Mouse (Mus musculus) CH12.LX (cell line): Measurements from ENCODE around the gene Ran. TPM values are rescaled to one million over a fixed set of nuclear protein-coding genes. Genes with fewer than 3 reads are reported as not detected.

Experiments
- DNase-seq: peaks from one replicate; pipeline ENCODE4 v3.0.0-alpha.2; 2013; ENCODE audit errors: extremely low read depth
- H3K27ac ChIP-seq: 2 replicates; pipeline ENCODE4 v1.5.1; 2012; ENCODE audit warnings: low read depth, mild to moderate bottlenecking, control low read depth, moderate library complexity; ENCODE audit not compliant: insufficient read depth
- H3K27me3 ChIP-seq: replicated peaks from 2 replicates; pipeline ENCODE3; 2012; ENCODE audit warnings: inconsistent platforms
- H3K36me3 ChIP-seq, 2 experiments: replicated peaks in 1 of 2; 2 replicates each; pipeline versions ENCODE3 to v1.6.1; 2012; ENCODE audit warnings: inconsistent platforms in 1 of 2, low read length in 1 of 2, mild to moderate bottlenecking in 1 of 2, mixed read lengths in 1 of 2, moderate library complexity in 1 of 2; ENCODE audit not compliant: control insufficient read depth in 1 of 2, insufficient read depth in 1 of 2
- H3K4me1 ChIP-seq, 2 experiments: 2 replicates each; pipeline ENCODE4 v1.6.1; 2012; ENCODE audit warnings: inconsistent platforms in 1 of 2, moderate library complexity in 1 of 2; ENCODE audit not compliant: insufficient read depth in 2 of 2, control insufficient read depth in 1 of 2
- H3K4me2 ChIP-seq: 2 replicates; pipeline ENCODE4 v1.6.1; 2012; ENCODE audit warnings: low read depth, mild to moderate bottlenecking, control low read depth; ENCODE audit not compliant: poor library complexity, insufficient read depth, severe bottlenecking
- H3K4me3 ChIP-seq, 3 experiments: fragments of 150-350 bp in 1 of 3; sonication (generic) in 1 of 3; replicated peaks in 1 of 3; 2 replicates each; pipeline versions ENCODE3 to v1.5.1; 2011 to 2012; ENCODE audit warnings: low read depth in 2 of 3, low read length in 2 of 3, mild to moderate bottlenecking in 2 of 3, moderate library complexity in 2 of 3, control low read depth in 1 of 3, improper control_type of control experiment in 1 of 3, inconsistent platforms in 1 of 3, mixed read lengths in 1 of 3; ENCODE audit not compliant: poor library complexity in 1 of 3
- H3K79me2 ChIP-seq: replicated peaks from 2 replicates; pipeline ENCODE4 v1.6.1; 2012; ENCODE audit warnings: mild to moderate bottlenecking, moderate library complexity; ENCODE audit not compliant: control insufficient read depth, poor library complexity, insufficient read depth, severe bottlenecking; ENCODE audit errors: extremely low read depth
- H3K9ac ChIP-seq: 2 replicates; pipeline ENCODE4 v1.6.1; 2012; ENCODE audit warnings: low read depth, mild to moderate bottlenecking, control low read depth, moderate library complexity; ENCODE audit not compliant: insufficient read depth
- H3K9me3 ChIP-seq: replicated peaks from 2 replicates; pipeline ENCODE3; 2012; ENCODE audit warnings: low read length, inconsistent platforms, mixed read lengths
- CTCF ChIP-seq, 2 experiments: IDR thresholded peaks in 1 of 2; conservative IDR thresholded peaks in 1 of 2; 2 replicates each; pipeline ENCODE4 v1.5.1; 2011 to 2012; ENCODE audit warnings: low read depth in 2 of 2, low read length in 2 of 2, improper control_type of control experiment in 1 of 2, inconsistent platforms in 1 of 2, mild to moderate bottlenecking in 1 of 2, moderate library complexity in 1 of 2
- ELF1 ChIP-seq: IDR thresholded peaks from 2 replicates; pipeline ENCODE4 v1.6.1; 2014; ENCODE audit warnings: low read depth, mild to moderate bottlenecking, inconsistent platforms, low read length, improper control_type of control experiment
- ETS1 ChIP-seq: conservative IDR thresholded peaks from 2 replicates; pipeline ENCODE4 v1.6.1; 2012; ENCODE audit warnings: low read depth, mild to moderate bottlenecking, inconsistent platforms, low read length, improper control_type of control experiment, moderate library complexity
- GABPA ChIP-seq: IDR thresholded peaks from 2 replicates; pipeline ENCODE4 v1.6.1; 2012; ENCODE audit warnings: low read depth, low read length, improper control_type of control experiment, inconsistent platforms; ENCODE audit not compliant: insufficient replicate concordance
- IRF4 ChIP-seq: IDR thresholded peaks from 2 replicates; pipeline ENCODE4 v1.6.1; 2014; ENCODE audit warnings: low read depth, mild to moderate bottlenecking, inconsistent platforms, low read length, improper control_type of control experiment
- JUN ChIP-seq: IDR thresholded peaks from 2 replicates; pipeline ENCODE4 v1.6.1; 2011; ENCODE audit warnings: low read depth, mild to moderate bottlenecking, low read length, improper control_type of control experiment, moderate library complexity; ENCODE audit not compliant: insufficient read depth
- JUND ChIP-seq: conservative IDR thresholded peaks from 2 replicates; pipeline ENCODE4 v1.6.1; 2011; ENCODE audit warnings: low read depth, low read length, improper control_type of control experiment
- MAFK ChIP-seq: IDR thresholded peaks from 2 replicates; pipeline ENCODE4 v1.6.1; 2011; ENCODE audit warnings: low read length, improper control_type of control experiment; ENCODE audit not compliant: insufficient replicate concordance
- MAZ ChIP-seq: IDR thresholded peaks from 2 replicates; pipeline ENCODE4 v1.6.1; 2012; ENCODE audit warnings: low read depth, mild to moderate bottlenecking, inconsistent platforms, low read length, improper control_type of control experiment, moderate library complexity
- MEF2A ChIP-seq: IDR thresholded peaks from 2 replicates; pipeline ENCODE4 v1.6.1; 2014; ENCODE audit warnings: low read depth, mild to moderate bottlenecking, inconsistent platforms, low read length, improper control_type of control experiment, borderline replicate concordance
- MYC ChIP-seq: IDR thresholded peaks from 2 replicates; pipeline ENCODE4 v1.6.1; 2011; ENCODE audit warnings: low read depth, mild to moderate bottlenecking, improper control_type of control experiment, low read length
- NELFE ChIP-seq: IDR thresholded peaks from 2 replicates; pipeline ENCODE4 v1.6.1; 2011; ENCODE audit warnings: low read depth, low read length, improper control_type of control experiment
- NRF1 ChIP-seq: IDR thresholded peaks from 2 replicates; pipeline ENCODE4 v1.6.1; 2014; ENCODE audit warnings: low read depth, mild to moderate bottlenecking, inconsistent platforms, low read length, improper control_type of control experiment, moderate library complexity
- POLR2AphosphoS2 ChIP-seq: IDR thresholded peaks from 2 replicates; pipeline ENCODE4 v1.6.1; 2011; ENCODE audit warnings: low read depth, low read length, improper control_type of control experiment
- RAD21 ChIP-seq: IDR thresholded peaks from 2 replicates; pipeline ENCODE4 v1.6.1; 2011; ENCODE audit warnings: low read depth, mild to moderate bottlenecking, low read length, improper control_type of control experiment, moderate library complexity
- RCOR1 ChIP-seq: conservative IDR thresholded peaks from 2 replicates; pipeline ENCODE4 v1.6.1; 2012; ENCODE audit warnings: low read depth, mild to moderate bottlenecking, inconsistent platforms, low read length, improper control_type of control experiment
- UBTF ChIP-seq: IDR thresholded peaks from 2 replicates; pipeline ENCODE4 v1.6.1; 2012; ENCODE audit warnings: low read depth, mild to moderate bottlenecking, inconsistent platforms, low read length, improper control_type of control experiment, moderate library complexity
- USF1 ChIP-seq: IDR thresholded peaks from 2 replicates; pipeline ENCODE4 v1.6.1; 2014; ENCODE audit warnings: low read depth, mild to moderate bottlenecking, inconsistent platforms, low read length, improper control_type of control experiment
- dilution Hi-C: fragments of 300-500 bp; cut with MboI; formaldehyde crosslinking; loops from 2 replicates; pipeline ENCODE4 v1.14.3; 2020; ENCODE audit warnings: low sequenced_read_pairs; ENCODE audit not compliant: extremely low pct_unique_long_range_greater_than_20kb, extremely low pct_ligation_motif_present
- in situ Hi-C: fragments of 300-500 bp; cut with MboI; formaldehyde crosslinking; loops from 3 replicates; pipeline ENCODE4 v1.14.3; 2019; ENCODE audit warnings: low sequenced_read_pairs, low pct_ligation_motif_present, low pct_unique_long_range_greater_than_20kb, mixed read lengths
- polyA plus RNA-seq: library from polyadenylated mRNA; unstranded; fragments of >175 nt; gene quantifications from 2 replicates; pipeline ENCODE4 v1.2.1, GENCODE M21; 2012; ENCODE audit warnings: low read depth; ENCODE audit not compliant: insufficient read length
- total RNA-seq, 2 experiments: library from RNA; depleted of rRNA; stranded (reverse); fragments of 300-350 nt in 1 of 2; fragments of >200 nt in 1 of 2; gene quantifications; 2 replicates each; pipeline ENCODE4 v1.2.3; 2012 to 2014

Gene Ran
- total and polyA plus RNA-seq, 3 experiments: 847 to 1,512 (median 1,083) TPM

DNA sequence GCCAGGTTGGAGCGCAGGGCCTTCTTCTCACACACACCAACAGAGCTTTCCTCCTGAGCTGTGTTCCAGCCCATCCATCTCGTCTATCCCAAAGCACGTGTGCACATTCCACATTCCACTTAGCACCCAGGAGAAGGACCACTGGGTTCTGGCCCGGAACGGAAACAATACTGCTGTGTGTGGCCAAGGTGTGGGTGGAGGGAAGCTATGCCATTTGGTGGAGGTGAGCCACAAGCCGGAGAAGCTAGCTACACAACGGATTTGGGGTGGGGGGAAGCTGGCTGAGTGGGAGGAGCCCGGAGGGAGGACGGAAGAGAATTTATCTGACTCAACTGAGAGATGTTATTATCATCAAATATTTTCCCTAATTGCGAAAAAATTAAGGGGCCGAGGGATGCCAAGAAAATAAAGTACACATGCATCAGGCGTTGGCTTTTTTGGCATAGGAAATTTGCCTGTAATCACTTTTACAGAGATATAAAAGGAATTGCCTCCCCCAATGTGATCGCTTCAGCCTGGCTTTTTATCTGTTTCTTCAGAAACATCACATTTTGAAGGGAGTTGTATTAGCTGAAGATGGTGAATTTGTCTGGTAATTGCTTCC lies 47.5 kb downstream of the Ran start:
- peaks cover 16% of the 10 kb centered on the region for H3K27me3 ChIP-seq
- in situ Hi-C loops: loop anchor here (10.0 kb wide), 2 partner anchors 287 to 517 kb away; partner anchors contain the start of gene Mmp17
- H3K4me2 ChIP-seq: no peak overlapping the region
- TF ChIP-seq MAFK (no peak), MYC (no peak), JUN (no peak), GABPA (no peak), RAD21 (no peak), JUND (no peak), USF1 (no peak), MAZ (no peak)
- TF ChIP-seq, all 38 proteins: peak for 0
- Histone ChIP-seq H3K9me3 (no peaks in the 10 kb centered on the region), H3K79me2 (no peaks in the 10 kb centered on the region), H3K9ac (no peak overlapping the region), H3K4me1 (peaks cover 0 to 33% of the 10 kb centered on the region in 2 experiments; a peak in 2 of 4 replicates), H3K36me3 (no peaks in the 10 kb centered on the region), H3K27ac (no peak overlapping the region), H3K4me3 (no peak overlapping the region)
- dilution Hi-C loops: no loop called here
- no peak for DNase-seq

DNA sequence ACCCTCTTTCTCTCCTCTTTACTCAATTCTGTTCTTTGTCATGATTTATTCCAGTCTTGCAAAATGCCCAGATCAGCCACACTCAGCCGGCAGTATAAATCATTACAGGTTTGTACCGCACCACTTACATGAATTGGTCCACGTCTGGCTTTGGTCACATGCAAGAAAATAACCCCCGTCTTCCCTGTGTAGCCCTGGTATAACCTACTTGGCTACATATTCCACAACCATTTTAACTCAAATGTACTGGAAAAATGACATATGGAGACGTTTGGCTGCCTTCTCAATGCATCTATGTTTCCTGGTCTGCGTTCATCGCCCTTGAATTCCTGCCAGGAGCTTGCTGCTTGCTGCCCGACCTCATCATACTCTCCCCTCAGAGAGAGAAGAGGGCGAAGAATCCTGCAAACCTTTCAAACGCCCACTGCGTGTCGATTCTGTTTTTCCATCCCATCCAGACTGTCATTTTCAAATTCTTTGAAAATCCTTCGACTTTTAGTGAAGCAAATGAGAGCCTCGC lies 52.0 kb downstream of the Ran start:
- Histone ChIP-seq H3K9ac (no peak overlapping the region), H3K79me2 (no peaks in the 10 kb centered on the region), H3K4me2 (no peak overlapping the region)
- no peak for TF ChIP-seq MAFK
- no peak for TF ChIP-seq RAD21
- TF ChIP-seq ETS1: no peak
- no peak for TF ChIP-seq POLR2AphosphoS2
- TF ChIP-seq IRF4: no peak
- TF ChIP-seq NRF1: no peak
- no peak for TF ChIP-seq MEF2A
- no peak for TF ChIP-seq NELFE
- no peak for TF ChIP-seq UBTF
- TF ChIP-seq ELF1: no peak
- no peak for TF ChIP-seq RCOR1
- TF ChIP-seq CTCF (conservative IDR thresholded peaks at IDR 0.05 in 1 of 2, IDR thresholded peaks at IDR 0.05 in 1 of 2; ENCODE audit: low read depth in 2 of 2, low read length in 2 of 2): no peak
- TF ChIP-seq GABPA: no peak
- TF ChIP-seq, all 38 proteins: peak for 0
- Histone ChIP-seq H3K27ac (no peak overlapping the region), H3K27me3 (peaks cover 14% of the 10 kb centered on the region), H3K9me3 (peaks cover 3% of the 10 kb centered on the region), H3K36me3 (no peaks in the 10 kb centered on the region), H3K4me1 (peaks cover 0 to 10% of the 10 kb centered on the region in 2 experiments; a peak in 2 of 4 replicates), H3K4me3 (no peak overlapping the region)
- no peak for DNase-seq
- dilution Hi-C loops (no loop called here), in situ Hi-C loops (loop anchor here (10.0 kb wide), 1 partner anchor 53 kb away; no protein-coding TSS in a partner anchor)
